In the genomic region with DNA sequence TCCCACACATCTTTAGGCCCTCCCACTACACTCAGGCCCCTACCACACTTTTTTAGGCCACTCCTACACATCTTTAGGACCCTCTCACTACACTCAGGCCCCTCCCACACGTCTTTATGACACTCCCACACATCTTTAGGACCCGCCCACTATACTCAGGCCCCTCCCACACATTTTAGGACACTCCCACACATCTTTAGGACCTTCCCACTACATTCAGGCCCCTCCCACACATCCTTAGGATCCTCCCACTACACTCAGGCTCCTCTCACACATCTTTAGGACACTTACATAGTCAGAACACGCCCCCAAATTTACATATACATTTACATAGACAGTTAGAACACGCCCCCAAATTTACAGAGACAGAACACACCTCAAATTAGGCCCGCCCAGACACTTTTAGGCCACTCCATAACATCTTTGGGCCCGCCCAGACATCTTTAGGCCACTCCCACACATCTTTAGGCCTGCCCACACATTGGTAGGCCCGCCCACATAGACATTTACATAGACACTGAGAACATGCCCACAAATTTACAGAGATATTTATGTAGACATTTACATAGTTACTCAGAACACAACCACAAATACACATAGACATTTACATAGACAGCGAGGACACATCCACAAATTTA, we compare ENCODE assay signal across 8 mouse cellular contexts.
A peak's percentile ranks its signal among the peaks of the same experiment; 100 is the strongest.
DNase-seq lines count a peak whose midpoint lies in the region; ATAC-seq and TF ChIP-seq lines count a peak whose summit lies in the region.

No protein-coding gene starts in this region.

- no peak overlapping the region; the same call in 1 of the 2 replicates for H3K9ac ChIP-seq in forebrain, embryonic 16.5 days (replicated peaks; ENCODE audit: low read depth, low read length)
- no peak overlapping the region for H3K9ac ChIP-seq in midbrain, embryonic 12.5 days (replicated peaks)

- DNase-seq in lung, adult 2 months = no peak
- DNase-seq in lung, postnatal 25 days (ENCODE audit: low spot score) = no peak
- DNase-seq in brain, adult 2 months (ENCODE audit: low read depth, low spot score) = peak; percentile 21
- DNase-seq in layer of hippocampus, postnatal 10 days (ENCODE audit: low spot score in 2 of 2) = peak; percentile 8 to 12
- DNase-seq in urinary bladder, postnatal 4 days (ENCODE audit: low spot score in 2 of 2) = no peak

- H3K36me3 ChIP-seq in forebrain, embryonic 16.5 days (ENCODE audit: control insufficient read depth, insufficient read depth) = no peaks in the 10 kb centered on the region
- H3K36me3 ChIP-seq in midbrain, embryonic 12.5 days = no peaks in the 10 kb centered on the region

- no peaks in the 10 kb centered on the region for H3K9me3 ChIP-seq in forebrain, embryonic 16.5 days (ENCODE audit: control insufficient read depth, low read length)
- H3K9me3 ChIP-seq in midbrain, embryonic 12.5 days = 0 out of 2 replicates have a peak, but pooled peaks cover 7% of the 10 kb centered on the region

- H3K27ac ChIP-seq in forebrain, embryonic 16.5 days (ENCODE audit: low read length) = no peak overlapping the region
- no peak overlapping the region for H3K27ac ChIP-seq in midbrain, embryonic 12.5 days (replicated peaks)

- TF ChIP-seq POLR2A in lung, adult 2 months (IDR thresholded peaks at IDR 0.05; ENCODE audit: borderline replicate concordance, extremely low read depth, low read depth, low read length) = no peak

- no peak for TF ChIP-seq CTCF in lung, adult 2 months (IDR thresholded peaks at IDR 0.05; ENCODE audit: insufficient read depth, low read length)

- H3K4me1 ChIP-seq in lung, adult 2 months (ENCODE audit: control insufficient read depth, insufficient read depth, low read length) = no peaks in the 10 kb centered on the region
- H3K4me1 ChIP-seq in forebrain, embryonic 16.5 days (replicated peaks; ENCODE audit: control insufficient read depth, insufficient read depth, low read length) = peaks cover 5% of the 10 kb centered on the region
- H3K4me1 ChIP-seq in midbrain, embryonic 12.5 days = peaks cover 5% of the 10 kb centered on the region; the same call in 1 of the 2 replicates

- H3K4me2 ChIP-seq in forebrain, embryonic 16.5 days (ENCODE audit: low read length) = peak overlapping the region; percentile 65
- peak overlapping the region; percentile 51 for H3K4me2 ChIP-seq in midbrain, embryonic 12.5 days (replicated peaks)

- 82% methylated on average over 8 of the region's 8 CpGs for WGBS in lung, adult 2 months
- WGBS in forebrain, embryonic 16.5 days = 78% methylated on average over 8 of the region's 8 CpGs
- 80% methylated on average over 8 of the region's 8 CpGs for WGBS in midbrain, embryonic 12.5 days

- ATAC-seq in forebrain, embryonic 16.5 days = no peak
- peak; percentile 0 for ATAC-seq in midbrain, embryonic 12.5 days (ENCODE audit: low FRiP score, low read depth)
- ATAC-seq in CD4-positive, CD25-positive, alpha-beta regulatory T cell, adult 4 months = no peak

- H3K4me3 ChIP-seq in lung, adult 2 months (replicated peaks; ENCODE audit: extremely low read depth, low read depth, low read length) = peak overlapping the region; percentile 86
- peak overlapping the region; percentile 88 for H3K4me3 ChIP-seq in forebrain, embryonic 16.5 days (replicated peaks; ENCODE audit: low read length)
- peak overlapping the region; percentile 58 for H3K4me3 ChIP-seq in midbrain, embryonic 12.5 days

- no peaks in the 10 kb centered on the region for H3K27me3 ChIP-seq in forebrain, embryonic 16.5 days (replicated peaks; ENCODE audit: control insufficient read depth, insufficient read depth, low read length)
- H3K27me3 ChIP-seq in midbrain, embryonic 12.5 days = no peaks in the 10 kb centered on the region

Comparison
In these comparisons a context has a peak if more than half of its experiments do, and no peak if none do; other contexts are left out.
1. DNase-seq: peak in brain, adult 2 months (single experiment) and layer of hippocampus, postnatal 10 days (2 of 2); none in lung, adult 2 months (single experiment), lung, postnatal 25 days (single experiment) and urinary bladder, postnatal 4 days (0 of 2).
2. Peak in every context shown above with its lines, with median percentiles within 50 percentile points of each other: H3K4me3 ChIP-seq.